ENCODE assay signal across 10 mouse cellular contexts in genomic region chr1:39340647-39341046, GRCm38 (mm10). TPM values are rescaled to one million over a fixed set of nuclear protein-coding genes. Genes with fewer than 3 reads are reported as not detected.
DNase-seq lines count a peak whose midpoint lies in the region; ATAC-seq and TF ChIP-seq lines count a peak whose summit lies in the region.
"Had no signal": no experiment of that assay in that cellular context is flagged by ENCODE, and none has a peak within 500 bp of the region (broad histone marks: within the 10 kb centered on the region; RNA-seq: fewer than 3 reads in every experiment).

No protein-coding gene starts in this region.

- H3K36me3 ChIP-seq in liver, adult 2 months (ENCODE audit: control insufficient read depth, insufficient read depth, low read length): no peaks in the 10 kb centered on the region; the same call in 1 of the 2 replicates
- H3K36me3 ChIP-seq in liver, embryonic 11.5 days (ENCODE audit: control insufficient read depth, insufficient read depth, low read length): no peaks in the 10 kb centered on the region
- H3K36me3 ChIP-seq in hindbrain, embryonic 14.5 days (replicated peaks; ENCODE audit: control insufficient read depth, insufficient read depth): no peaks in the 10 kb centered on the region
- no peaks in the 10 kb centered on the region for H3K36me3 ChIP-seq in midbrain, postnatal 0 days (ENCODE audit: insufficient read depth, low read length)
- H3K36me3 ChIP-seq: embryonic facial prominence, embryonic 15.5 days; neural tube, embryonic 12.5 days had no signal

- no peak overlapping the region for H3K9ac ChIP-seq in liver, adult 2 months (ENCODE audit: low read depth, low read length)
- no peak overlapping the region for H3K9ac ChIP-seq in liver, embryonic 11.5 days (ENCODE audit: low read depth, low read length)
- H3K9ac ChIP-seq in hindbrain, embryonic 14.5 days: no peak overlapping the region
- no peak overlapping the region for H3K9ac ChIP-seq in midbrain, postnatal 0 days (replicated peaks; ENCODE audit: low read length, poor library complexity, severe bottlenecking)
- H3K9ac ChIP-seq: embryonic facial prominence, embryonic 15.5 days; neural tube, embryonic 12.5 days had no signal

- WGBS in liver, adult 2 months: 16% methylated on average over 8 of the region's 8 CpGs
- WGBS in liver, embryonic 11.5 days: 21% methylated on average over 8 of the region's 8 CpGs
- WGBS in hindbrain, embryonic 14.5 days: 27% methylated on average over 8 of the region's 8 CpGs
- WGBS in midbrain, postnatal 0 days: 21% methylated on average over 8 of the region's 8 CpGs

- H3K79me2 ChIP-seq in liver, adult 2 months (ENCODE audit: control insufficient read depth, insufficient read depth, low read length): no peaks in the 10 kb centered on the region

- no peaks in the 10 kb centered on the region for H3K4me1 ChIP-seq in liver, adult 2 months (ENCODE audit: control insufficient read depth, insufficient read depth, low read length)
- no peaks in the 10 kb centered on the region for H3K4me1 ChIP-seq in liver, embryonic 11.5 days (replicated peaks; ENCODE audit: control insufficient read depth, insufficient read depth, low read length)
- H3K4me1 ChIP-seq in hindbrain, embryonic 14.5 days (replicated peaks; ENCODE audit: control insufficient read depth, insufficient read depth, low read length): no peaks in the 10 kb centered on the region
- no peaks in the 10 kb centered on the region for H3K4me1 ChIP-seq in midbrain, postnatal 0 days (ENCODE audit: insufficient read depth, low read length)
- H3K4me1 ChIP-seq: embryonic facial prominence, embryonic 15.5 days had no signal

- no peak overlapping the region for H3K27ac ChIP-seq in liver, adult 2 months (replicated peaks; ENCODE audit: insufficient read depth, low read depth, low read length)
- no peak overlapping the region for H3K27ac ChIP-seq in liver, embryonic 11.5 days (ENCODE audit: low read depth, low read length)
- H3K27ac ChIP-seq in hindbrain, embryonic 14.5 days: no peak overlapping the region
- no peak overlapping the region for H3K27ac ChIP-seq in midbrain, postnatal 0 days (ENCODE audit: low read depth, low read length)
- H3K27ac ChIP-seq: embryonic facial prominence, embryonic 15.5 days; neural tube, embryonic 12.5 days had no signal

- TF ChIP-seq POLR2A in liver, adult 2 months (IDR thresholded peaks at IDR 0.05; ENCODE audit: extremely low read depth, insufficient read depth, low read length): no peak

- peak; percentile 81 for TF ChIP-seq CTCF in liver, adult 2 months (IDR thresholded peaks at IDR 0.05; ENCODE audit: low read depth, low read length)
- peak; percentile 87 for TF ChIP-seq CTCF in midbrain, postnatal 0 days (IDR thresholded peaks at IDR 0.05)

- H3K4me2 ChIP-seq in liver, embryonic 11.5 days: no peak overlapping the region
- H3K4me2 ChIP-seq in hindbrain, embryonic 14.5 days (replicated peaks): no peak overlapping the region
- H3K4me2 ChIP-seq in midbrain, postnatal 0 days (ENCODE audit: low read depth, low read length, poor library complexity, severe bottlenecking): no peak overlapping the region
- H3K4me2 ChIP-seq: embryonic facial prominence, embryonic 15.5 days; neural tube, embryonic 12.5 days had no signal

- ATAC-seq in liver, embryonic 11.5 days (replicated peaks; ENCODE audit: low FRiP score): no peak
- no peak for ATAC-seq in hindbrain, embryonic 14.5 days (ENCODE audit: low FRiP score)
- peak; percentile 62 for ATAC-seq in midbrain, postnatal 0 days (ENCODE audit: low FRiP score)

- no peaks in the 10 kb centered on the region for H3K27me3 ChIP-seq in liver, adult 2 months (ENCODE audit: control insufficient read depth, insufficient read depth, low read length)
- peaks cover 5% of the 10 kb centered on the region for H3K27me3 ChIP-seq in liver, embryonic 11.5 days (replicated peaks; ENCODE audit: control insufficient read depth, insufficient read depth, low read length)
- H3K27me3 ChIP-seq in hindbrain, embryonic 14.5 days (ENCODE audit: control insufficient read depth, insufficient read depth, low read length): no peaks in the 10 kb centered on the region
- no peaks in the 10 kb centered on the region for H3K27me3 ChIP-seq in midbrain, postnatal 0 days (ENCODE audit: insufficient read depth, low read length)
- H3K27me3 ChIP-seq: neural tube, embryonic 12.5 days had no signal

- no peak overlapping the region for H3K4me3 ChIP-seq in liver, adult 2 months (ENCODE audit: insufficient read depth, low read depth, low read length)
- H3K4me3 ChIP-seq in liver, embryonic 11.5 days (ENCODE audit: low read depth, low read length): no peak overlapping the region
- H3K4me3 ChIP-seq in hindbrain, embryonic 14.5 days (replicated peaks; ENCODE audit: low read length): no peak overlapping the region
- no peak overlapping the region for H3K4me3 ChIP-seq in midbrain, postnatal 0 days (ENCODE audit: low read depth, low read length)
- H3K4me3 ChIP-seq: embryonic facial prominence, embryonic 15.5 days; neural tube, embryonic 12.5 days had no signal

- peak; percentile 53 for DNase-seq in liver, adult 2 months (ENCODE audit: extremely low read depth, low read depth, low spot score)
- no peak for DNase-seq in liver, embryonic 11.5 days (ENCODE audit: low spot score)
- peak; percentile 52 for DNase-seq in adrenal gland, adult 2 months
- DNase-seq in embryo, embryonic 11 days: peak; percentile 73
- peak; percentile 74 for DNase-seq in hindbrain, embryonic 14.5 days (ENCODE audit: low spot score)
- peak; percentile 36 to 37 for DNase-seq in layer of hippocampus, postnatal 36 days
- peak; percentile 78 for DNase-seq in midbrain, postnatal 0 days (ENCODE audit: low spot score)
- no peak for DNase-seq in testis, postnatal 14 days (ENCODE audit: low spot score)

- no peaks in the 10 kb centered on the region for H3K9me3 ChIP-seq in liver, embryonic 11.5 days (ENCODE audit: control insufficient read depth, low read length)
- H3K9me3 ChIP-seq in hindbrain, embryonic 14.5 days (ENCODE audit: control insufficient read depth, low read length): no peaks in the 10 kb centered on the region
- H3K9me3 ChIP-seq in midbrain, postnatal 0 days (ENCODE audit: low read length): no peaks in the 10 kb centered on the region
- H3K9me3 ChIP-seq: embryonic facial prominence, embryonic 15.5 days; neural tube, embryonic 12.5 days had no signal

RNA-seq across cellular contexts. Expression of gene Rpl31, which starts 27.0 kb away (rescaled TPM):
- total RNA-seq in liver, adult 2 months (2014; rRNA removed): 300 and 318 TPM in 2 replicates
- 65.9 and 68.8 TPM in 2 replicates for polyA plus RNA-seq in liver, adult 2 months (2012; rRNA removed)
- polyA plus RNA-seq in liver, embryonic 11.5 days (2014; fragmentation: Nextera tagmentation; extraction: Ambion mirVana): 694 and 768 TPM in 2 replicates
- total RNA-seq in adrenal gland, adult 2 months (2021): 100 to 1,000 TPM; 683 to 874 TPM
- polyA plus RNA-seq in adrenal gland, adult 2 months (2012; rRNA removed): 28.1 and 29.9 TPM in 2 replicates
- 356 and 445 TPM in 2 replicates for polyA plus RNA-seq in hindbrain, embryonic 14.5 days (2014; fragmentation: Nextera tagmentation; extraction: Ambion mirVana)
- 100 to 1,000 TPM; 429 to 541 TPM for total RNA-seq in layer of hippocampus, postnatal 36 days (2021)
- total RNA-seq in midbrain, postnatal 0 days (2014; rRNA removed): 273 and 342 TPM in 2 replicates
- polyA plus RNA-seq in midbrain, postnatal 0 days (2015; fragmentation: Nextera tagmentation; extraction: Ambion mirVana): 346 and 367 TPM in 2 replicates

Comparison
In these comparisons a context has a peak if more than half of its experiments do, and no peak if none do; other contexts are left out.
1. DNase-seq: peak in liver, adult 2 months (single experiment), adrenal gland, adult 2 months (single experiment), embryo, embryonic 11 days (single experiment), hindbrain, embryonic 14.5 days (single experiment), layer of hippocampus, postnatal 36 days (2 of 2) and midbrain, postnatal 0 days (single experiment); none in liver, embryonic 11.5 days (single experiment) and testis, postnatal 14 days (single experiment).